Mouse (Mus musculus) retina, adult 2 months (tissue): ENCODE results near the gene Nfkbia.

Experiments used
- DNase-seq: peaks from one replicate; pipeline ENCODE4 v3.0.0-alpha.2; 2012; ENCODE audit warnings: low read depth, low spot score

Nfkbia gene

GRCm38 (mm10) chr12:55466088-55466701 lies 26.3 kb downstream of the Nfkbia start:
- no peak for DNase-seq

- no peak for DNase-seq
Observed at GRCm38 (mm10) chr12:55465401-55465983, 27.0 kb downstream of the Nfkbia start.

- DNase-seq, result no peak
Observed at GRCm38 (mm10) chr12:55464846-55465361, 27.5 kb downstream of the Nfkbia start.

- DNase-seq, result no peak
Observed at GRCm38 (mm10) chr12:55463992-55464845, 28.2 kb downstream of the Nfkbia start.

GRCm38 (mm10) chr12:55463087-55463486 lies 29.4 kb downstream of the Nfkbia start:
- DNase-seq, result no peak

- DNase-seq, result no peak
Observed at GRCm38 (mm10) chr12:55462456-55462855, 30.0 kb downstream of the Nfkbia start.

- no peak for DNase-seq
Observed at GRCm38 (mm10) chr12:55461767-55462166, 30.7 kb downstream of the Nfkbia start.

- no peak for DNase-seq
Observed at GRCm38 (mm10) chr12:55460900-55461299, 31.5 kb downstream of the Nfkbia start.

GRCm38 (mm10) chr12:55459739-55460138 lies 32.7 kb downstream of the Nfkbia start:
- DNase-seq, result no peak

- no peak for DNase-seq
Observed at GRCm38 (mm10) chr12:55456893-55457292, 35.6 kb downstream of the Nfkbia start.

GRCm38 (mm10) chr12:55456136-55456535 lies 36.3 kb downstream of the Nfkbia start:
- no peak for DNase-seq

- no peak for DNase-seq
Observed at GRCm38 (mm10) chr12:55455206-55455605, 37.2 kb downstream of the Nfkbia start.

- no peak for DNase-seq
Observed at GRCm38 (mm10) chr12:55453924-55454323, 38.5 kb downstream of the Nfkbia start.

GRCm38 (mm10) chr12:55452839-55453238 lies 39.6 kb downstream of the Nfkbia start:
- DNase-seq, result no peak

- no peak for DNase-seq
Observed at GRCm38 (mm10) chr12:55450421-55450820, 42.0 kb downstream of the Nfkbia start.

- no peak for DNase-seq
Observed at GRCm38 (mm10) chr12:55449048-55449447, 43.4 kb downstream of the Nfkbia start.

GRCm38 (mm10) chr12:55448457-55448856 lies 44.0 kb downstream of the Nfkbia start:
- DNase-seq, result no peak

GRCm38 (mm10) chr12:55447396-55447760 lies 45.1 kb downstream of the Nfkbia start:
- DNase-seq, result no peak

- DNase-seq, result peak; percentile 6
Observed at GRCm38 (mm10) chr12:55446746-55447395, 45.6 kb downstream of the Nfkbia start.

- no peak for DNase-seq
Observed at GRCm38 (mm10) chr12:55446366-55446745, 46.1 kb downstream of the Nfkbia start.

GRCm38 (mm10) chr12:55445583-55445982 lies 46.9 kb downstream of the Nfkbia start:
- DNase-seq, result no peak

- DNase-seq, result no peak
Observed at GRCm38 (mm10) chr12:55444031-55444451, 48.4 kb downstream of the Nfkbia start.
